Mouse (Mus musculus) heart, postnatal 0 days (tissue): Measurements from ENCODE around the gene Gpha2. TPM values are rescaled to one million over a fixed set of nuclear protein-coding genes. Genes with fewer than 3 reads are reported as not detected.

Experiments
- ATAC-seq: fragments of 200-750 bp; cut with Nextera tagmentation; 2 replicates; pipeline ENCODE4 v1.8.0; 2017; ENCODE audit warnings: low read depth, moderate number of reproducible peaks, moderate library complexity; ENCODE audit not compliant: insufficient read depth
- DNase-seq: peaks from one replicate; pipeline ENCODE4 v3.0.0-alpha.2; 2016; ENCODE audit warnings: low spot score
- H3K27ac ChIP-seq: fragments of 300-500 bp; sonication (generic); 2 replicates; pipeline ENCODE4 v1.5.1; 2014; ENCODE audit warnings: low read depth, mild to moderate bottlenecking
- H3K27me3 ChIP-seq: fragments of 300-500 bp; sonication (generic); 2 replicates; pipeline ENCODE4 v1.6.1; 2014; ENCODE audit warnings: low read length, mixed read lengths; ENCODE audit not compliant: control insufficient read depth, insufficient read depth
- H3K36me3 ChIP-seq: fragments of 300-500 bp; sonication (generic); replicated peaks from 2 replicates; pipeline ENCODE4 v1.6.1; 2014; ENCODE audit warnings: low read length, mixed read lengths; ENCODE audit not compliant: control insufficient read depth, insufficient read depth
- H3K4me1 ChIP-seq: fragments of 300-500 bp; sonication (generic); 2 replicates; pipeline ENCODE4 v1.6.1; 2014; ENCODE audit warnings: antibody characterized with exemption; ENCODE audit not compliant: control insufficient read depth, insufficient read depth
- H3K4me2 ChIP-seq: fragments of 300-500 bp; sonication (generic); 2 replicates; pipeline ENCODE4 v1.6.1; 2014; ENCODE audit warnings: low read depth, mild to moderate bottlenecking, low read length, moderate library complexity
- H3K4me3 ChIP-seq: fragments of 300-500 bp; sonication (generic); 2 replicates; pipeline ENCODE4 v1.5.1; 2014; ENCODE audit warnings: low read depth, low read length
- H3K9ac ChIP-seq: fragments of 300-500 bp; sonication (generic); replicated peaks from 2 replicates; pipeline ENCODE4 v1.6.1; 2014; ENCODE audit warnings: low read depth, low read length, mixed read lengths
- H3K9me3 ChIP-seq: fragments of 300-500 bp; sonication (generic); replicated peaks from 2 replicates; pipeline ENCODE4 v1.6.1; 2016; ENCODE audit warnings: low read length; ENCODE audit not compliant: control insufficient read depth
- CTCF ChIP-seq: IDR thresholded peaks from 2 replicates; pipeline ENCODE4 v1.5.1; 2016; ENCODE audit warnings: antibody characterized with exemption, control low read depth, low read depth
- EP300 ChIP-seq: IDR thresholded peaks from 2 replicates; pipeline ENCODE4 v1.6.1; 2016; ENCODE audit warnings: antibody characterized with exemption, low read depth
- WGBS: fragments of 180-500 bp; shearing (Covaris S2); extraction: QIAGEN DNeasy Blood & Tissue Kit; methylation state at CpG from one replicate; pipeline ENCODE4 v1.1.7; 2014; 5-methylcytosine and 5-hydroxymethylcytosine counted together
- polyA plus RNA-seq: library from polyadenylated mRNA; unstranded; fragments of >200 nt; fragmentation: Nextera tagmentation; extraction: Ambion mirVana; gene quantifications from 2 replicates; pipeline ENCODE4 v1.2.1, GENCODE M21; 2015
- total RNA-seq: library from RNA; depleted of rRNA; stranded (reverse); fragments of >200 nt; gene quantifications from 2 replicates; pipeline ENCODE4 v1.2.3, GENCODE M21; 2014; ENCODE audit warnings: low replicate concordance; rRNA removed

The Gpha2 gene
- total RNA-seq (not detected in 2 replicates), polyA plus RNA-seq (not detected in 2 replicates)

GRCm38 (mm10) chr19:6226135-6226534 is at the start of gene Gpha2:
Gpha2 (plus strand) TSS chr19:6226380.
- ATAC-seq, result no peak
- Histone ChIP-seq H3K27me3 (no peaks in the 10 kb centered on the region), H3K9me3 (no peaks in the 10 kb centered on the region), H3K4me2 (no peak within 1 kb of the TSS), H3K9ac (no peak within 1 kb of the TSS), H3K4me3 (no peak within 1 kb of the TSS), H3K27ac (no peak within 1 kb of the TSS), H3K4me1 (no peaks in the 10 kb centered on the region), H3K36me3 (peaks cover 35% of the 10 kb centered on the region)
- WGBS, result 40% methylated on average over 2 of the region's 2 CpGs
- TF ChIP-seq EP300, result no peak
- TF ChIP-seq CTCF, result no peak
- DNase-seq, result no peak

- no peak for TF ChIP-seq CTCF
- TF ChIP-seq EP300, result no peak
- Histone ChIP-seq H3K27me3 (no peaks in the 10 kb centered on the region), H3K9me3 (no peaks in the 10 kb centered on the region), H3K4me1 (no peaks in the 10 kb centered on the region), H3K36me3 (no peaks in the 10 kb centered on the region), H3K4me2 (no peak overlapping the region), H3K4me3 (no peak overlapping the region), H3K9ac (no peak overlapping the region), H3K27ac (no peak overlapping the region)
- DNase-seq (no peak), ATAC-seq (no peak)
- WGBS, result 74% methylated on average over 5 of the region's 6 CpGs
Measured at GRCm38 (mm10) chr19:6178775-6179174, 47.4 kb upstream of the Gpha2 start.

GRCm38 (mm10) chr19:6181629-6182028 is 44.6 kb upstream of the Gpha2 start:
- ATAC-seq, result no peak
- Histone ChIP-seq H3K4me2 (no peak overlapping the region), H3K4me1 (no peaks in the 10 kb centered on the region), H3K9ac (no peak overlapping the region), H3K27me3 (no peaks in the 10 kb centered on the region), H3K27ac (no peak overlapping the region), H3K9me3 (no peaks in the 10 kb centered on the region), H3K36me3 (no peaks in the 10 kb centered on the region), H3K4me3 (no peak overlapping the region)
- WGBS, result 10% methylated on average over 5 of the region's 5 CpGs
- no peak for DNase-seq
- TF ChIP-seq CTCF (no peak), EP300 (no peak)

GRCm38 (mm10) chr19:6182534-6182933 is 43.6 kb upstream of the Gpha2 start:
- no peak for ATAC-seq
- TF ChIP-seq CTCF, result no peak
- no peak for TF ChIP-seq EP300
- WGBS, result 12% methylated on average over 3 of the region's 3 CpGs
- Histone ChIP-seq H3K36me3 (no peaks in the 10 kb centered on the region), H3K27me3 (no peaks in the 10 kb centered on the region), H3K9ac (no peak overlapping the region), H3K9me3 (no peaks in the 10 kb centered on the region), H3K4me2 (no peak overlapping the region), H3K4me1 (no peaks in the 10 kb centered on the region), H3K27ac (no peak overlapping the region), H3K4me3 (no peak overlapping the region)
- no peak for DNase-seq

- TF ChIP-seq EP300 (no peak), CTCF (no peak)
- WGBS, result 74% methylated on average over 23 of the region's 23 CpGs
- no peak for ATAC-seq
Measured at GRCm38 (mm10) chr19:6184131-6184530, 42.0 kb upstream of the Gpha2 start, which contains the start of gene Majin. Majin (plus strand) TSS chr19:6184388.

GRCm38 (mm10) chr19:6204265-6204664 is 21.9 kb upstream of the Gpha2 start:
- H3K4me3 ChIP-seq, result no peak overlapping the region
- H3K4me2 ChIP-seq, result no peak overlapping the region
- 69% methylated on average over 2 of the region's 2 CpGs for WGBS
- no peaks in the 10 kb centered on the region for H3K4me1 ChIP-seq
- DNase-seq, result no peak
- no peak for ATAC-seq
- no peak overlapping the region for H3K9ac ChIP-seq
- H3K9me3 ChIP-seq, result no peaks in the 10 kb centered on the region
- H3K27ac ChIP-seq, result no peak overlapping the region
- H3K36me3 ChIP-seq, result no peaks in the 10 kb centered on the region
- no peaks in the 10 kb centered on the region for H3K27me3 ChIP-seq
- TF ChIP-seq EP300 (no peak), CTCF (no peak)

More at GRCm38 (mm10) chr19:6184131-6184530, 42.0 kb upstream of the Gpha2 start, which contains the start of gene Majin:
- Histone ChIP-seq H3K36me3 (no peaks in the 10 kb centered on the region), H3K27me3 (no peaks in the 10 kb centered on the region), H3K9ac (no peak within 1 kb of the TSS), H3K9me3 (no peaks in the 10 kb centered on the region), H3K4me1 (no peaks in the 10 kb centered on the region), H3K4me3 (no peak within 1 kb of the TSS), H3K27ac (no peak within 1 kb of the TSS), H3K4me2 (no peak within 1 kb of the TSS)
- DNase-seq, result no peak
